Mouse (Mus musculus) testis, adult 2 months (tissue): ENCODE data around the gene 1700020D05Rik.

Experiments used
- CTCF ChIP-seq: fragments of 200-500 bp; IDR thresholded peaks from 2 replicates; pipeline ENCODE4 v1.5.1; 2012; ENCODE audit warnings: low read depth, mild to moderate bottlenecking, inconsistent platforms, low read length, moderate library complexity; ENCODE audit not compliant: control insufficient read depth, insufficient read depth, insufficient replicate concordance
- POLR2A ChIP-seq: fragments of 200-500 bp; IDR thresholded peaks from 2 replicates; pipeline ENCODE4 v1.6.1; 2012; ENCODE audit warnings: low read depth, mild to moderate bottlenecking, inconsistent platforms, low read length, moderate library complexity; ENCODE audit not compliant: control insufficient read depth

- TF ChIP-seq POLR2A (no peak), CTCF (no peak)
These were observed 18.2 kb downstream of the 1700020D05Rik start for GRCm38 (mm10) chr19:5485371-5485770.
